ENCODE assay signal across 26 mouse cellular contexts in the genomic region with DNA sequence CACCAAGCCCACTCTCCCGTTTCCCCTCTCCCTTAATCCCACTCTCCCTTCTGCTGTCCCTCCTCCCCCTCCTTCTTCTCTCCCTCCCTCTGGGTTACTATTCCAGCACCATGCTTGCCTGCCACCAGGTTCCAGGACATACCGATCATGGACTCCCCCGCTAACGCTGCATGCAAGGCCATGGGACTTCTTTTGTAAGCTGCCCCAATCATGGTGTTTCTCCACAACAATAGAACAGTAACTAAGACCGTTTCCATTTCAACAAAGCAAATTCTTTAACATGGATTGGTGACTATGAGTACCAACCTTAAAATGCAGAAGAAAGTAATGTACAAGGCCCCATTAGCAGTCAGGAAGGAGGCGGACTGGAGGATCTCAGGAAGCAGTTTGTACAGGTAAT.
"Had no signal": no experiment of that assay in that cellular context is flagged by ENCODE, and none has a peak within 500 bp of the region (broad histone marks: within the 10 kb centered on the region; RNA-seq: fewer than 3 reads in every experiment).

No protein-coding gene starts in this region.

- H3K27ac ChIP-seq: embryonic facial prominence, embryonic 10.5 days; embryonic facial prominence, embryonic 12.5 days; embryonic facial prominence, embryonic 13.5 days; embryonic facial prominence, embryonic 15.5 days; forebrain, embryonic 10.5 days; forebrain, embryonic 12.5 days; forebrain, embryonic 13.5 days; forebrain, embryonic 15.5 days; gastrocnemius, adult 2 months; heart, adult 2 months had no signal

- H3K27me3 ChIP-seq: embryonic facial prominence, embryonic 12.5 days; embryonic facial prominence, embryonic 13.5 days; embryonic facial prominence, embryonic 15.5 days; forebrain, embryonic 12.5 days; forebrain, embryonic 13.5 days; forebrain, embryonic 15.5 days had no signal

- H3K4me2 ChIP-seq: embryonic facial prominence, embryonic 12.5 days; embryonic facial prominence, embryonic 13.5 days; embryonic facial prominence, embryonic 15.5 days; forebrain, embryonic 12.5 days; forebrain, embryonic 13.5 days; forebrain, embryonic 15.5 days had no signal

- H3K9ac ChIP-seq: embryonic facial prominence, embryonic 12.5 days; embryonic facial prominence, embryonic 13.5 days; embryonic facial prominence, embryonic 15.5 days; forebrain, embryonic 12.5 days; forebrain, embryonic 13.5 days; forebrain, embryonic 15.5 days; forebrain, postnatal 0 days had no signal

- H3K36me3 ChIP-seq: forebrain, embryonic 15.5 days had no signal

- H3K4me3 ChIP-seq: embryonic facial prominence, embryonic 10.5 days; embryonic facial prominence, embryonic 12.5 days; embryonic facial prominence, embryonic 13.5 days; embryonic facial prominence, embryonic 15.5 days; erythroblast, embryonic 14.5 days; forebrain, embryonic 10.5 days; forebrain, embryonic 12.5 days; forebrain, embryonic 13.5 days; forebrain, embryonic 15.5 days; gastrocnemius, adult 2 months; heart, adult 2 months had no signal

- H3K4me1 ChIP-seq: embryonic facial prominence, embryonic 12.5 days; embryonic facial prominence, embryonic 13.5 days; embryonic facial prominence, embryonic 15.5 days; forebrain, embryonic 12.5 days; forebrain, embryonic 13.5 days; forebrain, embryonic 15.5 days had no signal

- ATAC-seq: forebrain, embryonic 13.5 days; forebrain, embryonic 14.5 days; forebrain, embryonic 15.5 days; forebrain, embryonic 16.5 days; forebrain, postnatal 0 days had no signal

- H3K9me3 ChIP-seq: embryonic facial prominence, embryonic 12.5 days; embryonic facial prominence, embryonic 15.5 days; forebrain, embryonic 12.5 days; forebrain, embryonic 13.5 days; forebrain, embryonic 15.5 days had no signal

- DNase-seq: cerebellum, adult 9-10 months; cerebellum, adult 9-11 months; cerebellum, postnatal 10 days; cerebellum, postnatal 14 days; cerebellum, postnatal 25 days; cerebellum, postnatal 36 days; embryo, embryonic 11 days; forebrain, postnatal 0 days; gastrocnemius, adult 2 months; gastrocnemius, postnatal 10 days; gastrocnemius, postnatal 14 days; gastrocnemius, postnatal 25 days; gastrocnemius, postnatal 36 days; heart, adult 18-20 months; heart, adult 2 months had no signal
